Mouse (Mus musculus) cerebellum, postnatal 14 days (tissue): ENCODE data around the gene Ebf1.

Experiments used
- DNase-seq, 2 experiments: peaks; one replicate each; pipeline ENCODE4 v3.0.0; 2021; ENCODE audit warnings: mixed read lengths in 2 of 2

Ebf1 gene

GRCm38 (mm10) chr11:44975151-44975550 lies 358.0 kb downstream of the Ebf1 start:
- DNase-seq = no peak

GRCm38 (mm10) chr11:44976254-44976802 lies 359.2 kb downstream of the Ebf1 start:
- peak; percentile 16 to 26 for DNase-seq

- no peak for DNase-seq
These were observed 360.8 kb downstream of the Ebf1 start for GRCm38 (mm10) chr11:44977921-44978397.

- DNase-seq = no peak
These were observed 362.3 kb downstream of the Ebf1 start for GRCm38 (mm10) chr11:44979391-44979790.

- no peak for DNase-seq
These were observed 365.1 kb downstream of the Ebf1 start for GRCm38 (mm10) chr11:44982225-44982624.

- DNase-seq = no peak
These were observed 366.8 kb downstream of the Ebf1 start for GRCm38 (mm10) chr11:44983961-44984360.

GRCm38 (mm10) chr11:44984381-44984780 lies 367.3 kb downstream of the Ebf1 start:
- no peak for DNase-seq

- DNase-seq = no peak
These were observed 370.7 kb downstream of the Ebf1 start for GRCm38 (mm10) chr11:44987796-44988195.

- no peak for DNase-seq
These were observed 385.7 kb downstream of the Ebf1 start for GRCm38 (mm10) chr11:45002681-45003286.

GRCm38 (mm10) chr11:45003716-45004437 lies 386.8 kb downstream of the Ebf1 start:
- DNase-seq = no peak

- DNase-seq = no peak
These were observed 390.2 kb downstream of the Ebf1 start for GRCm38 (mm10) chr11:45007311-45007710.

GRCm38 (mm10) chr11:45008078-45008477 lies 391.0 kb downstream of the Ebf1 start:
- DNase-seq = peak; percentile 92 to 93

- no peak for DNase-seq
These were observed 391.6 kb downstream of the Ebf1 start for GRCm38 (mm10) chr11:45008760-45009159.

GRCm38 (mm10) chr11:45012081-45012480 lies 395.0 kb downstream of the Ebf1 start:
- no peak for DNase-seq

GRCm38 (mm10) chr11:45017493-45017892 lies 400.4 kb downstream of the Ebf1 start:
- peak in 1 of 2 experiments; percentile 10 for DNase-seq

- DNase-seq = no peak
These were observed 408.9 kb downstream of the Ebf1 start for GRCm38 (mm10) chr11:45026012-45026411.

GRCm38 (mm10) chr11:45026674-45027073 lies 409.6 kb downstream of the Ebf1 start:
- peak in 1 of 2 experiments; percentile 16 for DNase-seq

GRCm38 (mm10) chr11:45027076-45027475 lies 410.0 kb downstream of the Ebf1 start:
- DNase-seq = no peak

- DNase-seq = no peak
These were observed 438.9 kb downstream of the Ebf1 start for GRCm38 (mm10) chr11:45055744-45056610.
